Mouse (Mus musculus) left cerebral cortex, postnatal 4 days (tissue): Measurements from ENCODE around the gene Arhgap10. TPM values are rescaled to one million over a fixed set of nuclear protein-coding genes. Genes with fewer than 3 reads are reported as not detected.
"Not testable (repeated sequence)": the region's sequence is repeated elsewhere in the genome, so short reads cannot be mapped to it uniquely, and the experiment has no call there.

Experiments
- DNase-seq: peaks from one replicate; pipeline ENCODE4 v3.0.0-alpha.2; 2022
- intact Hi-C: fragments of 180-260 bp; cut with DNase I; formaldehyde crosslinking; loops from one replicate; pipeline ENCODE4 v1.15.1; 2025
- total RNA-seq, 2 experiments: library from RNA; stranded (reverse); gene quantifications; 2 replicates each; pipeline ENCODE4 v1.2.3; 2021

The Arhgap10 gene
- total RNA-seq, 2 experiments from 2014 or later = 6.5 to 6.6 TPM

- DNase-seq = peak; percentile 33
- intact Hi-C loops = no loop called here
These were observed 153.3 kb downstream of the Arhgap10 start for GRCm38 (mm10) chr8:77364472-77364871.

GRCm38 (mm10) chr8:77360853-77361252 is 156.9 kb downstream of the Arhgap10 start:
- no peak for DNase-seq
- intact Hi-C loops = no loop called here

- intact Hi-C loops = no loop called here
- no peak for DNase-seq
These were observed 157.3 kb downstream of the Arhgap10 start for GRCm38 (mm10) chr8:77360423-77360822.

GRCm38 (mm10) chr8:77357126-77357525 is 160.6 kb downstream of the Arhgap10 start:
- intact Hi-C loops = no loop called here
- DNase-seq = no peak

GRCm38 (mm10) chr8:77355344-77355743 is 162.4 kb downstream of the Arhgap10 start:
- intact Hi-C loops = no loop called here
- no peak for DNase-seq

GRCm38 (mm10) chr8:77354189-77354588 is 163.6 kb downstream of the Arhgap10 start:
- DNase-seq = no peak
- intact Hi-C loops = no loop called here

- no peak for DNase-seq
- intact Hi-C loops = no loop called here
These were observed 166.4 kb downstream of the Arhgap10 start for GRCm38 (mm10) chr8:77351177-77351860.

- intact Hi-C loops = no loop called here
- no peak for DNase-seq
These were observed 167.5 kb downstream of the Arhgap10 start for GRCm38 (mm10) chr8:77350121-77350777.

GRCm38 (mm10) chr8:77343916-77344315 is 173.8 kb downstream of the Arhgap10 start:
- intact Hi-C loops = no loop called here
- DNase-seq = no peak

GRCm38 (mm10) chr8:77343335-77343734 is 174.4 kb downstream of the Arhgap10 start:
- intact Hi-C loops = no loop called here
- no peak for DNase-seq

GRCm38 (mm10) chr8:77342144-77342543 is 175.6 kb downstream of the Arhgap10 start:
- DNase-seq = no peak
- intact Hi-C loops = no loop called here

GRCm38 (mm10) chr8:77341329-77341728 is 176.4 kb downstream of the Arhgap10 start:
- DNase-seq = no peak
- intact Hi-C loops = no loop called here

- intact Hi-C loops = no loop called here
- no peak for DNase-seq
These were observed 177.6 kb downstream of the Arhgap10 start for GRCm38 (mm10) chr8:77340046-77340747.

GRCm38 (mm10) chr8:77337272-77337671 is 180.5 kb downstream of the Arhgap10 start:
- DNase-seq = no peak
- intact Hi-C loops = no loop called here

GRCm38 (mm10) chr8:77331180-77331579 is 186.6 kb downstream of the Arhgap10 start:
- no peak for DNase-seq
- intact Hi-C loops = no loop called here

GRCm38 (mm10) chr8:77330304-77330703 is 187.4 kb downstream of the Arhgap10 start:
- no peak for DNase-seq
- intact Hi-C loops = no loop called here

- DNase-seq = no peak
- intact Hi-C loops = no loop called here
These were observed 188.0 kb downstream of the Arhgap10 start for GRCm38 (mm10) chr8:77329783-77330182.

- intact Hi-C loops = no loop called here
- DNase-seq = no peak
These were observed 189.3 kb downstream of the Arhgap10 start for GRCm38 (mm10) chr8:77328473-77328872.

- intact Hi-C loops = no loop called here
- DNase-seq = no peak
These were observed 190.4 kb downstream of the Arhgap10 start for GRCm38 (mm10) chr8:77327326-77327725.

GRCm38 (mm10) chr8:77322727-77323126 is 195.0 kb downstream of the Arhgap10 start:
- intact Hi-C loops, DNase-seq: not testable (repeated sequence)

GRCm38 (mm10) chr8:77321901-77322300 is 195.9 kb downstream of the Arhgap10 start:
- intact Hi-C loops = no loop called here
- DNase-seq = no peak

- no peak for DNase-seq
- intact Hi-C loops = loop anchor here (10.0 kb wide), 3 partner anchors 414 to 1964 kb away; no protein-coding TSS in a partner anchor
These were observed 199.2 kb downstream of the Arhgap10 start for GRCm38 (mm10) chr8:77318590-77318989.
